Comparison of ENCODE assay signal across 19 mouse cellular contexts in genomic region chr8:110626431-110626830, GRCm38 (mm10).
"Had no signal": no experiment of that assay in that cellular context is flagged by ENCODE, and none has a peak within 500 bp of the region (broad histone marks: within the 10 kb centered on the region; RNA-seq: fewer than 3 reads in every experiment).

No protein-coding gene starts in this region.

- ATAC-seq: liver, postnatal 0 days; lung, postnatal 0 days had no signal

- H3K27me3 ChIP-seq: megakaryocyte, embryonic 14.5 days; neural tube, embryonic 12.5 days; neural tube, embryonic 15.5 days had no signal

- H3K4me2 ChIP-seq: lung, embryonic 14.5 days; neural tube, embryonic 12.5 days; neural tube, embryonic 15.5 days had no signal

- H3K9me3 ChIP-seq: megakaryocyte, embryonic 14.5 days; midbrain, embryonic 10.5 days; neural tube, embryonic 12.5 days; neural tube, embryonic 15.5 days had no signal

- DNase-seq: kidney, adult 2 months; kidney, postnatal 25 days; layer of hippocampus, postnatal 36 days; liver, postnatal 0 days; lung, embryonic 14.5 days; lung, postnatal 36 days; midbrain, embryonic 14.5 days; retina, postnatal 1 day; right cerebral cortex, postnatal 25 days; thymus, adult 18-20 months; thymus, postnatal 36 days had no signal

- H3K4me1 ChIP-seq: midbrain, embryonic 10.5 days; neural tube, embryonic 12.5 days had no signal

- H3K9ac ChIP-seq: liver, embryonic 14.5 days; liver, postnatal 0 days; lung, embryonic 14.5 days; neural tube, embryonic 12.5 days; neural tube, embryonic 15.5 days had no signal

- H3K4me3 ChIP-seq: left cerebral cortex, adult 2 months; megakaryocyte, embryonic 14.5 days; midbrain, embryonic 10.5 days; neural tube, embryonic 12.5 days; neural tube, embryonic 15.5 days had no signal

- H3K36me3 ChIP-seq: midbrain, embryonic 10.5 days; neural tube, embryonic 12.5 days; neural tube, embryonic 15.5 days had no signal

- H3K27ac ChIP-seq: kidney, postnatal 0 days; left cerebral cortex, adult 2 months; liver, embryonic 14.5 days; midbrain, embryonic 10.5 days; neural tube, embryonic 12.5 days; neural tube, embryonic 15.5 days had no signal
